Mouse (Mus musculus) left cerebral cortex, adult 9 months (tissue): ENCODE data around the gene Itpr2.

ENCODE experiments used
- DNase-seq, 2 experiments: peaks; one replicate each; pipeline ENCODE4 v3.0.0; 2022; ENCODE audit warnings: low spot score in 2 of 2

Gene Itpr2

GRCm38 (mm10) chr6:146351816-146352215 is 150.2 kb downstream of the Itpr2 start:
- no peak for DNase-seq

GRCm38 (mm10) chr6:146347568-146347967 is 154.5 kb downstream of the Itpr2 start:
- DNase-seq, result no peak

- no peak for DNase-seq
Measured at GRCm38 (mm10) chr6:146346545-146347195, 155.4 kb downstream of the Itpr2 start.

- no peak for DNase-seq
Measured at GRCm38 (mm10) chr6:146344732-146345131, 157.3 kb downstream of the Itpr2 start.

- no peak for DNase-seq
Measured at GRCm38 (mm10) chr6:146343671-146344384, 158.2 kb downstream of the Itpr2 start.

- DNase-seq, result peak in 1 of 2 experiments; percentile 20
Measured at GRCm38 (mm10) chr6:146342995-146343394, 159.0 kb downstream of the Itpr2 start.

- DNase-seq, result no peak
Measured at GRCm38 (mm10) chr6:146341934-146342333, 160.1 kb downstream of the Itpr2 start.

GRCm38 (mm10) chr6:146341413-146341812 is 160.6 kb downstream of the Itpr2 start:
- DNase-seq, result no peak

- DNase-seq, result no peak
Measured at GRCm38 (mm10) chr6:146340951-146341350, 161.1 kb downstream of the Itpr2 start.

GRCm38 (mm10) chr6:146339779-146340178 is 162.2 kb downstream of the Itpr2 start:
- DNase-seq, result peak in 1 of 2 experiments; percentile 35

- DNase-seq, result no peak
Measured at GRCm38 (mm10) chr6:146337237-146337636, 164.8 kb downstream of the Itpr2 start.

GRCm38 (mm10) chr6:146335191-146335590 is 166.8 kb downstream of the Itpr2 start:
- no peak for DNase-seq

- DNase-seq, result no peak
Measured at GRCm38 (mm10) chr6:146333506-146333905, 168.5 kb downstream of the Itpr2 start.

GRCm38 (mm10) chr6:146331017-146331669 is 170.9 kb downstream of the Itpr2 start:
- no peak for DNase-seq

GRCm38 (mm10) chr6:146329079-146329478 is 172.9 kb downstream of the Itpr2 start:
- no peak for DNase-seq

- no peak for DNase-seq
Measured at GRCm38 (mm10) chr6:146326631-146327030, 175.4 kb downstream of the Itpr2 start.

- DNase-seq, result no peak
Measured at GRCm38 (mm10) chr6:146324541-146325204, 177.3 kb downstream of the Itpr2 start.

- no peak for DNase-seq
Measured at GRCm38 (mm10) chr6:146322555-146322954, 179.5 kb downstream of the Itpr2 start.

- no peak for DNase-seq
Measured at GRCm38 (mm10) chr6:146321951-146322350, 180.1 kb downstream of the Itpr2 start.

- DNase-seq, result no peak
Measured at GRCm38 (mm10) chr6:146316415-146316814, 185.6 kb downstream of the Itpr2 start.

- DNase-seq, result no peak
Measured at GRCm38 (mm10) chr6:146315153-146315552, 186.9 kb downstream of the Itpr2 start.

- no peak for DNase-seq
Measured at GRCm38 (mm10) chr6:146314304-146314703, 187.7 kb downstream of the Itpr2 start.
